Comparison of ENCODE assay signal across 8 mouse cellular contexts in genomic region chr13:94143063-94143652, GRCm38 (mm10).
DNase-seq lines count a peak whose midpoint lies in the region; ATAC-seq and TF ChIP-seq lines count a peak whose summit lies in the region.

No protein-coding gene starts in this region.

- TF ChIP-seq CTCF in testis, adult 2 months (IDR thresholded peaks at IDR 0.05; ENCODE audit: control insufficient read depth, insufficient read depth, insufficient replicate concordance, low read depth, low read length): peak; percentile 45; the same call in 1 of the 2 replicates
- peak; percentile 67 for TF ChIP-seq CTCF in liver, adult 2 months (IDR thresholded peaks at IDR 0.05; ENCODE audit: low read depth, low read length)

- ATAC-seq in heart, embryonic 14.5 days (ENCODE audit: insufficient number of reproducible peaks, insufficient read depth, low FRiP score, low read depth): no peak; the same call in 1 of the 2 replicates
- ATAC-seq in midbrain, embryonic 16.5 days: peak; percentile 71

- no peaks in the 10 kb centered on the region for H3K9me3 ChIP-seq in heart, embryonic 14.5 days (ENCODE audit: control insufficient read depth, low read length)
- no peaks in the 10 kb centered on the region for H3K9me3 ChIP-seq in midbrain, embryonic 16.5 days (replicated peaks; ENCODE audit: control insufficient read depth, low read length, poor library complexity, severe bottlenecking)

- DNase-seq in testis, postnatal 10 days (ENCODE audit: low spot score): no peak
- peak; percentile 29 to 39 for DNase-seq in cerebellum, postnatal 36 days
- peak; percentile 25 for DNase-seq in liver, adult 2 months (ENCODE audit: extremely low read depth, low read depth, low spot score)
- DNase-seq in right cerebral cortex, postnatal 25 days: no peak
- no peak for DNase-seq in frontal cortex, postnatal 25 days (ENCODE audit: low spot score in 2 of 2)

- H3K4me1 ChIP-seq in testis, adult 2 months (ENCODE audit: control insufficient read depth, insufficient read depth, low read length): no peaks in the 10 kb centered on the region; the same call in 1 of the 2 replicates
- H3K4me1 ChIP-seq in heart, embryonic 14.5 days (ENCODE audit: control insufficient read depth in 2 of 2, insufficient read depth in 2 of 2, low read length in 2 of 2): peaks cover 32 to 51% of the 10 kb centered on the region in 2 experiments
- no peaks in the 10 kb centered on the region; the same call in 1 of the 2 replicates for H3K4me1 ChIP-seq in liver, adult 2 months (ENCODE audit: control insufficient read depth, insufficient read depth, low read length)
- 0 out of 2 replicates have a peak, but pooled peaks cover 6% of the 10 kb centered on the region for H3K4me1 ChIP-seq in midbrain, embryonic 16.5 days (ENCODE audit: control insufficient read depth, insufficient read depth, low read length)

- no peaks in the 10 kb centered on the region for H3K36me3 ChIP-seq in testis, adult 2 months (ENCODE audit: control insufficient read depth, insufficient read depth, low read length)
- no peaks in the 10 kb centered on the region for H3K36me3 ChIP-seq in heart, embryonic 14.5 days (ENCODE audit: control insufficient read depth, insufficient read depth, low read length)
- H3K36me3 ChIP-seq in liver, adult 2 months (ENCODE audit: control insufficient read depth, insufficient read depth, low read length): no peaks in the 10 kb centered on the region
- no peaks in the 10 kb centered on the region for H3K36me3 ChIP-seq in midbrain, embryonic 16.5 days (ENCODE audit: control insufficient read depth, insufficient read depth, low read length)

- no peaks in the 10 kb centered on the region for H3K27me3 ChIP-seq in testis, adult 2 months (ENCODE audit: control insufficient read depth, insufficient read depth, low read length)
- no peaks in the 10 kb centered on the region for H3K27me3 ChIP-seq in heart, embryonic 14.5 days (ENCODE audit: control insufficient read depth, insufficient read depth, low read length)
- no peaks in the 10 kb centered on the region for H3K27me3 ChIP-seq in liver, adult 2 months (ENCODE audit: control insufficient read depth, insufficient read depth, low read length)
- no peaks in the 10 kb centered on the region for H3K27me3 ChIP-seq in midbrain, embryonic 16.5 days (ENCODE audit: control insufficient read depth, insufficient read depth, low read depth, low read length)

- no peak overlapping the region for H3K27ac ChIP-seq in testis, adult 2 months (ENCODE audit: control insufficient read depth, insufficient read depth, low read depth, low read length)
- peak overlapping the region; percentile 10 to 19; a peak in 1 of 4 replicates for H3K27ac ChIP-seq in heart, embryonic 14.5 days (replicated peaks in 1 of 2; ENCODE audit: control insufficient read depth in 1 of 2, insufficient read depth in 1 of 2, low read depth in 2 of 2, low read length in 2 of 2)
- H3K27ac ChIP-seq in liver, adult 2 months (replicated peaks; ENCODE audit: insufficient read depth, low read depth, low read length): peak overlapping the region; percentile 33; the same call in 1 of the 2 replicates
- H3K27ac ChIP-seq in midbrain, embryonic 16.5 days (ENCODE audit: low read length): no peak overlapping the region

- H3K79me2 ChIP-seq in liver, adult 2 months (ENCODE audit: control insufficient read depth, insufficient read depth, low read length): no peaks in the 10 kb centered on the region

- H3K4me3 ChIP-seq in testis, adult 2 months (ENCODE audit: control insufficient read depth, low read depth, low read length): no peak overlapping the region
- H3K4me3 ChIP-seq in heart, embryonic 14.5 days (ENCODE audit: control insufficient read depth in 1 of 2, insufficient read depth in 1 of 2, low read depth in 1 of 2, low read length in 2 of 2): no peak overlapping the region
- H3K4me3 ChIP-seq in liver, adult 2 months (ENCODE audit: insufficient read depth, low read depth, low read length): no peak overlapping the region
- H3K4me3 ChIP-seq in midbrain, embryonic 16.5 days (ENCODE audit: low read depth, low read length): no peak overlapping the region

- H3K4me2 ChIP-seq in heart, embryonic 14.5 days (ENCODE audit: low read length): 0 out of 2 replicates have a peak overlapping the region, but pooled peaks have one; percentile 18
- H3K4me2 ChIP-seq in midbrain, embryonic 16.5 days (ENCODE audit: low read length): no peak overlapping the region

- no peak overlapping the region for H3K9ac ChIP-seq in heart, embryonic 14.5 days (ENCODE audit: low read length)
- H3K9ac ChIP-seq in liver, adult 2 months (ENCODE audit: low read depth, low read length): no peak overlapping the region
- no peak overlapping the region for H3K9ac ChIP-seq in midbrain, embryonic 16.5 days (ENCODE audit: low read depth, low read length)

- TF ChIP-seq POLR2A in testis, adult 2 months (IDR thresholded peaks at IDR 0.05; ENCODE audit: control insufficient read depth, low read depth, low read length): no peak
- TF ChIP-seq POLR2A in liver, adult 2 months (IDR thresholded peaks at IDR 0.05; ENCODE audit: extremely low read depth, insufficient read depth, low read length): no peak

- 17% methylated on average over 12 of the region's 12 CpGs for WGBS in heart, embryonic 14.5 days
- WGBS in liver, adult 2 months: 41% methylated on average over 12 of the region's 12 CpGs
- 20% methylated on average over 12 of the region's 12 CpGs for WGBS in midbrain, embryonic 16.5 days

Comparison
In these comparisons a context has a peak if more than half of its experiments do, and no peak if none do; other contexts are left out.
1. H3K27ac ChIP-seq: peak in heart, embryonic 14.5 days (2 of 2) and liver, adult 2 months (single experiment); none in testis, adult 2 months (single experiment) and midbrain, embryonic 16.5 days (single experiment).
2. DNase-seq: peak in cerebellum, postnatal 36 days (2 of 2) and liver, adult 2 months (single experiment); none in testis, postnatal 10 days (single experiment), right cerebral cortex, postnatal 25 days (single experiment) and frontal cortex, postnatal 25 days (0 of 2).